Mouse (Mus musculus) testis, adult 2 months (tissue): ENCODE data around the gene Fstl4. TPM values are rescaled to one million over a fixed set of nuclear protein-coding genes. Genes with fewer than 3 reads are reported as not detected.

Experiments
- H3K27ac ChIP-seq: fragments of 200-500 bp; 2 replicates; pipeline ENCODE4 v1.5.1; 2012; ENCODE audit warnings: low read depth, low read length; ENCODE audit not compliant: control insufficient read depth, insufficient read depth
- H3K27me3 ChIP-seq: fragments of 200-500 bp; 2 replicates; pipeline ENCODE4 v1.6.1; 2012; ENCODE audit warnings: mild to moderate bottlenecking, low read length, moderate library complexity; ENCODE audit not compliant: control insufficient read depth, insufficient read depth
- H3K36me3 ChIP-seq: fragments of 200-500 bp; 2 replicates; pipeline ENCODE4 v1.6.1; 2012; ENCODE audit warnings: mild to moderate bottlenecking, low read length; ENCODE audit not compliant: control insufficient read depth, insufficient read depth
- H3K4me1 ChIP-seq: fragments of 200-500 bp; 2 replicates; pipeline ENCODE4 v1.6.1; 2012; ENCODE audit warnings: low read length; ENCODE audit not compliant: control insufficient read depth, insufficient read depth
- H3K4me3 ChIP-seq: fragments of 200-500 bp; 2 replicates; pipeline ENCODE4 v1.5.1; 2012; ENCODE audit warnings: low read depth, mild to moderate bottlenecking, low read length, moderate library complexity, mixed read lengths; ENCODE audit not compliant: control insufficient read depth
- CTCF ChIP-seq: fragments of 200-500 bp; IDR thresholded peaks from 2 replicates; pipeline ENCODE4 v1.5.1; 2012; ENCODE audit warnings: low read depth, mild to moderate bottlenecking, inconsistent platforms, low read length, moderate library complexity; ENCODE audit not compliant: control insufficient read depth, insufficient read depth, insufficient replicate concordance
- POLR2A ChIP-seq: fragments of 200-500 bp; IDR thresholded peaks from 2 replicates; pipeline ENCODE4 v1.6.1; 2012; ENCODE audit warnings: low read depth, mild to moderate bottlenecking, inconsistent platforms, low read length, moderate library complexity; ENCODE audit not compliant: control insufficient read depth
- polyA plus RNA-seq: library from polyadenylated mRNA; depleted of rRNA; stranded (reverse); fragments of >200 nt; gene quantifications from 2 replicates; pipeline ENCODE4 v1.2.3, GENCODE M21; 2012

The Fstl4 gene
- polyA plus RNA-seq, 1 experiment = 0.22 TPM

DNA sequence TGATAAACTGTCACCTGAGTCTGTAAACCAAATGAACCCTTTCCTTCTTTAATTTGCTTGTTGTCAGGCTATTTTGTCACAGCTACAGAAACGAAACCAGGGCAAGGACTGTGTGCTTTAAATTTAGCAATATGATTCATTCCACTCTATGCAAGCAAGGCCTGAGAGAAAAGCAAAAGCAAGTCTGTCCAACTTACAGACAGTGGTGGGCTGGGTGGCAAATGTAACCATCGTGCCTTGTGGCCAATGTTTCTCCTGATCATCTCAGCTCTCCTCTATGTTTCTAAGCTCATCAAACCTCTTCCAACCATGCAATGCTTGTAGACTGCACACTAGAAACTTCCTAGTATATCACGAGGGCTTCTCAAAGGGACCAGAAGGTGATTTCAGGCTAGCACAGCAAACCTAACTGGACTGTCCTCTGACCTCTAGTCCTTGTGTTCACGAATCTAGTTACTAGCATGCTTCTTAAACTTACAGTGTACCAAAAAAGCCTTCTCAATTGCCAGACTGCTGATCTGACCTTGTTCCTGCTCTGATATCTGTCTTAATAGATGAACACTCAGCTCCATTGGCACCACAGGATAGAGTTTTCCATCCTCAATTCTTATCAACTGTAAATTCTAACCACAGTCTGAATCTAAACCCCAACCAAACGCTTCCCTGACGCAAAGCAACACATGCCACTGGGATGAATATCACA, 29.8 kb upstream of the Fstl4 start:
- TF ChIP-seq POLR2A (no peak), CTCF (no peak)
- Histone ChIP-seq H3K4me1 (no peaks in the 10 kb centered on the region; the same call in 1 of the 2 replicates), H3K4me3 (no peak overlapping the region), H3K36me3 (no peaks in the 10 kb centered on the region), H3K27me3 (no peaks in the 10 kb centered on the region), H3K27ac (no peak overlapping the region)

GRCm38 (mm10) chr11:52739187-52739586, 25.2 kb upstream of the Fstl4 start:
- Histone ChIP-seq H3K4me1 (no peaks in the 10 kb centered on the region; the same call in 1 of the 2 replicates), H3K36me3 (no peaks in the 10 kb centered on the region), H3K4me3 (no peak overlapping the region), H3K27me3 (no peaks in the 10 kb centered on the region), H3K27ac (no peak overlapping the region)
- TF ChIP-seq POLR2A (no peak), CTCF (no peak)

GRCm38 (mm10) chr11:52740466-52740865, 24.0 kb upstream of the Fstl4 start:
- Histone ChIP-seq H3K27ac (no peak overlapping the region), H3K27me3 (no peaks in the 10 kb centered on the region), H3K4me1 (no peaks in the 10 kb centered on the region; the same call in 1 of the 2 replicates), H3K36me3 (no peaks in the 10 kb centered on the region), H3K4me3 (no peak overlapping the region)
- no peak for TF ChIP-seq POLR2A
- no peak for TF ChIP-seq CTCF

DNA sequence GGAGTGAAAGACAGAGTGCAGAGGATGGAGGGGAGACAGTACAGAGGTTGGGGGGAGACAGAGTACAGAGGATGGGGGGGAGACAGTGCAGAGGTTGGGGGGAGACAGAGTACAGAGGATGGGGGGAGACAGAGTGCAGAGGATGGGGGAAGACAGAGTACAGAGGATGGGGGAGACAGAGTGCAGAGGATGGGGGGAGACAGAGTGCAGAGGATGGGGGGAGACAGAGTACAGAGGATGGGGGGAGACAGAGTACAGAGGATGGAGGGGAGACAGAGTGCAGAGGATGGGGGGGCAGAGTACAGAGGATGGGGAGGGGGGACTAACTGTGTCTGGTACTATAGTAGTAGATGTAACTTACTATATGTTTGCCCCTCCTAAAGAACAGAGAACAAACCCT, 20.5 kb upstream of the Fstl4 start:
- Histone ChIP-seq H3K36me3 (no peaks in the 10 kb centered on the region), H3K4me3 (no peak overlapping the region), H3K27ac (no peak overlapping the region), H3K4me1 (no peaks in the 10 kb centered on the region; the same call in 1 of the 2 replicates), H3K27me3 (no peaks in the 10 kb centered on the region)
- no peak for TF ChIP-seq CTCF
- no peak for TF ChIP-seq POLR2A

- Histone ChIP-seq H3K27ac (no peak overlapping the region), H3K27me3 (no peaks in the 10 kb centered on the region)
- TF ChIP-seq CTCF (no peak), POLR2A (no peak)
These were observed 19.6 kb upstream of the Fstl4 start for GRCm38 (mm10) chr11:52744593-52745450.

GRCm38 (mm10) chr11:52747206-52747605, 17.2 kb upstream of the Fstl4 start:
- Histone ChIP-seq H3K4me1 (no peaks in the 10 kb centered on the region), H3K36me3 (no peaks in the 10 kb centered on the region), H3K27ac (no peak overlapping the region), H3K4me3 (no peak overlapping the region), H3K27me3 (no peaks in the 10 kb centered on the region)
- TF ChIP-seq CTCF (no peak), POLR2A (no peak)

More at GRCm38 (mm10) chr11:52744593-52745450, 19.6 kb upstream of the Fstl4 start:
- Histone ChIP-seq H3K4me3 (no peak overlapping the region), H3K36me3 (no peaks in the 10 kb centered on the region), H3K4me1 (no peaks in the 10 kb centered on the region)

DNA sequence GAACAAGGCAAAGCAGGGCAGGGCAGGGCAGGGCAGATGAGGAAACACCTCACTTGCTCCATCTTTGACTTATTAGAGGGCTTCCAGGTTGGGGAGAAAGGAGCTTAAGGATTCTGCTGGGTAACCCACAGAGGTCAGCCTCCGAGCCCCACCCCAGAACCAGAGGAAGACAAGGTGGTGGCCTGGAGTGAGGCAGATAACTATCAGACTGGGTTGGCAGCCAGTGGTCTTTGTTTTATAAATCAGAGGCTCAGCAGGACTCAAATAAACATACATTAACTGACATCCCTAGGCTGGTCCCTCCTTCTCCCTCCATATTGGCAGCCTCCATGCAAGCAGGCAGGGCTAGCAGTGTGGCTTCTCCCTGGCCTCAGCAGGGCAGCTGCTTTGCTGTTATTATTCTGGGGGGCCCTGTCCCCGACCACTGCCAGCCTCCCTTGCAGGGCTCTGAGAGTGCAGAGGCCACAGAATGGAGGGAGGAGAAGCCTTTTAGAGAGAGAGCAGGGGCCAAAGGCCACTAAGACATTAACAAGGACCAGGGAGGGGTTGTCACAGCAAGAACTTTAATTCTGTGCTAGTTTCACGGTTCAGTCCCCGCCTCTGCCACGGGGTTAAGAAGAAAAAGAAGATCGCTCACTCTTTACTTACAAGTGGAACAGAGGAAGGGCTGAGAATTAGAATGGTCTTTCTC, 16.5 kb upstream of the Fstl4 start:
- no peak overlapping the region for H3K27ac ChIP-seq
- H3K36me3 ChIP-seq = no peaks in the 10 kb centered on the region
- no peaks in the 10 kb centered on the region for H3K4me1 ChIP-seq
- H3K4me3 ChIP-seq = no peak overlapping the region
- TF ChIP-seq POLR2A (no peak), CTCF (no peak)
- no peaks in the 10 kb centered on the region for H3K27me3 ChIP-seq
